Comparison of ENCODE assay signal across 17 mouse cellular contexts in the genomic region with DNA sequence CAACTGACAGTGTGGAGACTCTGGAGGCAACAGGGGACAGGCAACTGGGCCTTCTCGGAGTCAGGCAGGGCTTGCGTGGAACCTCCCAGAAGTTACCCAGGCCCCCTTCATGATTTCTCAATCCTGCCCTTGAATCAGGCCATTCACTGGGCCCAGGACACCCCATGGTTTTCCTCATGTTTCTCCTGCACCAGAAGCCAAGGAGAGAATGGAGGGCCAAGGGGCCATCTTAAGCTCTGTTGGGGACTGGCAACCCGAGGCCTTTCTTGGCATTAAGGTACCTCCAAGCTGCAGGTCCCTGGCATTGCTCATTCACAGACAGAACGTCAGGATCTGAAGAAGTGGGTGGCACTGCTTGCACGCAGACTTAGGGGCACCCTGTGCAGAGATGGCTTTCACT. TPM values are rescaled to one million over a fixed set of nuclear protein-coding genes. Genes with fewer than 3 reads are reported as not detected.
"Had no signal": no experiment of that assay in that cellular context is flagged by ENCODE, and none has a peak within 500 bp of the region (broad histone marks: within the 10 kb centered on the region; RNA-seq: fewer than 3 reads in every experiment).

No protein-coding gene starts in this region.

- H3K27ac ChIP-seq: neural tube, embryonic 13.5 days; neural tube, embryonic 15.5 days; stomach, embryonic 15.5 days; stomach, postnatal 0 days had no signal

- DNase-seq: retina, postnatal 1 day; right cerebral cortex, adult 18-20 months; right cerebral cortex, postnatal 14 days; right cerebral cortex, postnatal 25 days; right cerebral cortex, postnatal 4 days; spleen, adult 18-20 months; thymus, adult 18-20 months; thymus, adult 2 months; thymus, postnatal 14 days; thymus, postnatal 25 days; thymus, postnatal 36 days; thymus, postnatal 4 days had no signal

- H3K4me3 ChIP-seq: neural tube, embryonic 13.5 days; neural tube, embryonic 15.5 days; stomach, embryonic 15.5 days had no signal

- H3K36me3 ChIP-seq: neural tube, embryonic 13.5 days; neural tube, embryonic 15.5 days; stomach, embryonic 15.5 days had no signal

- H3K9me3 ChIP-seq: neural tube, embryonic 13.5 days; neural tube, embryonic 15.5 days; stomach, embryonic 15.5 days had no signal

RNA-seq across cellular contexts. Expression of gene Runx3, which starts 3.3 kb away (rescaled TPM):
- polyA plus RNA-seq: neural tube, embryonic 14.5 days had no signal
